Mouse (Mus musculus): Measurements from ENCODE around the gene Apex1. TPM values are rescaled to one million over a fixed set of nuclear protein-coding genes. Genes with fewer than 3 reads are reported as not detected.
"Not testable (repeated sequence)": the region's sequence is repeated elsewhere in the genome, so short reads cannot be mapped to it uniquely, and the experiment has no call there.

Gene Apex1
- polyA plus RNA-seq, 1 experiment from 2014 or later, result 187 TPM

- no peak for ATAC-seq (ENCODE audit: insufficient number of reproducible peaks, low FRiP score, low TSS enrichment, low read depth)
- Histone ChIP-seq H3K4me2 (replicated peaks) (no peak overlapping the region), H3K27me3 (no peaks in the 10 kb centered on the region), H3K27ac (replicated peaks) (no peak overlapping the region), H3K4me1 (no peaks in the 10 kb centered on the region), H3K4me3 (replicated peaks) (no peak overlapping the region), H3K36me3 (peaks cover 8% of the 10 kb centered on the region), H3K9ac (no peak overlapping the region), H3K9me3 (replicated peaks) (no peaks in the 10 kb centered on the region)
- WGBS, result 82% methylated on average over 10 of the region's 10 CpGs
Measured at GRCm38 (mm10) chr14:50955487-50955886, 30.7 kb downstream of the Apex1 start.

GRCm38 (mm10) chr14:50955942-50956508 is 31.3 kb downstream of the Apex1 start, which contains the start of gene Pnp2:
Pnp2 (plus strand) TSS chr14:50955992.
- H3K4me3 ChIP-seq (replicated peaks), result peak within 1 kb of the TSS; percentile 17; the same call in 1 of the 2 replicates
- H3K9me3 ChIP-seq (replicated peaks); H3K4me1 ChIP-seq; H3K27ac ChIP-seq (replicated peaks); H3K27me3 ChIP-seq; H3K9ac ChIP-seq; H3K36me3 ChIP-seq: not testable (repeated sequence)
- H3K4me2 ChIP-seq (replicated peaks), result peak within 1 kb of the TSS; percentile 32
- WGBS, result 7% methylated on average over 19 of the region's 19 CpGs
- peak; percentile 73 for ATAC-seq (ENCODE audit: insufficient number of reproducible peaks, low FRiP score, low TSS enrichment, low read depth)

GRCm38 (mm10) chr14:50956724-50957123 is 32.0 kb downstream of the Apex1 start:
- H3K4me2 ChIP-seq (replicated peaks); H3K27me3 ChIP-seq; H3K9ac ChIP-seq; H3K9me3 ChIP-seq (replicated peaks); ATAC-seq (ENCODE audit: insufficient number of reproducible peaks, low FRiP score, low TSS enrichment, low read depth); H3K27ac ChIP-seq (replicated peaks); H3K4me3 ChIP-seq (replicated peaks); H3K36me3 ChIP-seq; H3K4me1 ChIP-seq: not testable (repeated sequence)
- 75% methylated on average over 6 of the region's 6 CpGs for WGBS

- not testable (repeated sequence) for H3K9ac ChIP-seq; H3K27me3 ChIP-seq; H3K4me2 ChIP-seq (replicated peaks); H3K27ac ChIP-seq (replicated peaks); ATAC-seq (ENCODE audit: insufficient number of reproducible peaks, low FRiP score, low TSS enrichment, low read depth); H3K36me3 ChIP-seq; H3K4me3 ChIP-seq (replicated peaks); H3K9me3 ChIP-seq (replicated peaks); H3K4me1 ChIP-seq
- 58% methylated on average over 3 of the region's 3 CpGs for WGBS
Measured at GRCm38 (mm10) chr14:50957146-50957545, 32.4 kb downstream of the Apex1 start.

GRCm38 (mm10) chr14:50958289-50958995 is 33.7 kb downstream of the Apex1 start:
- H3K9me3 ChIP-seq (replicated peaks); H3K27me3 ChIP-seq: not testable (repeated sequence)

GRCm38 (mm10) chr14:50968216-50968980 is 43.6 kb downstream of the Apex1 start:
- no peak for ATAC-seq (ENCODE audit: insufficient number of reproducible peaks, low FRiP score, low TSS enrichment, low read depth)
- H3K9ac ChIP-seq, result no peak overlapping the region
- H3K4me1 ChIP-seq, result 0 out of 2 replicates have a peak, but pooled peaks cover 5% of the 10 kb centered on the region
- H3K27me3 ChIP-seq, result no peaks in the 10 kb centered on the region
- WGBS, result 72% methylated on average over 5 of the region's 5 CpGs
- no peak overlapping the region for H3K27ac ChIP-seq (replicated peaks)
- no peak overlapping the region for H3K4me2 ChIP-seq (replicated peaks)
- H3K36me3 ChIP-seq, result no peaks in the 10 kb centered on the region
- H3K9me3 ChIP-seq (replicated peaks), result no peaks in the 10 kb centered on the region
- H3K4me3 ChIP-seq (replicated peaks), result no peak overlapping the region

More at GRCm38 (mm10) chr14:50958289-50958995, 33.7 kb downstream of the Apex1 start:
- not testable (repeated sequence) for H3K36me3 ChIP-seq; H3K4me3 ChIP-seq (replicated peaks); H3K27ac ChIP-seq (replicated peaks); H3K4me2 ChIP-seq (replicated peaks); ATAC-seq (ENCODE audit: insufficient number of reproducible peaks, low FRiP score, low TSS enrichment, low read depth); H3K9ac ChIP-seq; H3K4me1 ChIP-seq
- 84% methylated on average over 5 of the region's 5 CpGs for WGBS

- Histone ChIP-seq H3K4me2 (replicated peaks) (no peak overlapping the region), H3K4me1 (0 out of 2 replicates have a peak, but pooled peaks cover 5% of the 10 kb centered on the region), H3K9me3 (replicated peaks) (no peaks in the 10 kb centered on the region), H3K4me3 (replicated peaks) (no peak overlapping the region), H3K9ac (no peak overlapping the region), H3K27me3 (no peaks in the 10 kb centered on the region), H3K36me3 (no peaks in the 10 kb centered on the region), H3K27ac (replicated peaks) (no peak overlapping the region)
- no peak for ATAC-seq (ENCODE audit: insufficient number of reproducible peaks, low FRiP score, low TSS enrichment, low read depth)
- 9% methylated on average over 1 of the region's 1 CpGs for WGBS
Measured at GRCm38 (mm10) chr14:50969041-50969440, 44.3 kb downstream of the Apex1 start.

- Histone ChIP-seq H3K4me2 (replicated peaks) (no peak overlapping the region), H3K9me3 (replicated peaks) (no peaks in the 10 kb centered on the region), H3K4me1 (0 out of 2 replicates have a peak, but pooled peaks cover 5% of the 10 kb centered on the region), H3K4me3 (replicated peaks) (no peak overlapping the region), H3K27me3 (no peaks in the 10 kb centered on the region), H3K36me3 (no peaks in the 10 kb centered on the region), H3K27ac (replicated peaks) (no peak overlapping the region; the same call in 1 of the 2 replicates), H3K9ac (no peak overlapping the region)
- ATAC-seq (ENCODE audit: insufficient number of reproducible peaks, low FRiP score, low TSS enrichment, low read depth), result no peak
- WGBS, result 35% methylated on average over 12 of the region's 12 CpGs
Measured at GRCm38 (mm10) chr14:50969558-50970544, 45.1 kb downstream of the Apex1 start.

GRCm38 (mm10) chr14:50970822-50971221 is 46.1 kb downstream of the Apex1 start:
- H3K36me3 ChIP-seq, result no peaks in the 10 kb centered on the region
- H3K4me3 ChIP-seq (replicated peaks), result no peak overlapping the region
- H3K27ac ChIP-seq (replicated peaks), result no peak overlapping the region
- H3K4me2 ChIP-seq (replicated peaks), result no peak overlapping the region
- H3K27me3 ChIP-seq, result no peaks in the 10 kb centered on the region
- 0 out of 2 replicates have a peak, but pooled peaks cover 5% of the 10 kb centered on the region for H3K4me1 ChIP-seq
- no peaks in the 10 kb centered on the region for H3K9me3 ChIP-seq (replicated peaks)
- no peak overlapping the region for H3K9ac ChIP-seq
- WGBS, result 58% methylated on average over 1 of the region's 1 CpGs
- ATAC-seq (ENCODE audit: insufficient number of reproducible peaks, low FRiP score, low TSS enrichment, low read depth), result no peak

GRCm38 (mm10) chr14:50973054-50973453 is 48.3 kb downstream of the Apex1 start:
- ATAC-seq (ENCODE audit: insufficient number of reproducible peaks, low FRiP score, low TSS enrichment, low read depth); H3K27ac ChIP-seq (replicated peaks); H3K27me3 ChIP-seq; H3K9me3 ChIP-seq (replicated peaks); H3K9ac ChIP-seq; H3K4me3 ChIP-seq (replicated peaks); H3K4me2 ChIP-seq (replicated peaks); H3K36me3 ChIP-seq: not testable (repeated sequence)
- 89% methylated on average over 5 of the region's 5 CpGs for WGBS
- peaks cover 11% of the 10 kb centered on the region; the same call in 1 of the 2 replicates for H3K4me1 ChIP-seq

All from embryonic facial prominence, embryonic 15.5 days (tissue).